Mouse (Mus musculus): ENCODE results near the gene Fam149b. TPM values are rescaled to one million over a fixed set of nuclear protein-coding genes. Genes with fewer than 3 reads are reported as not detected.
"Not testable (repeated sequence)": the region's sequence is repeated elsewhere in the genome, so short reads cannot be mapped to it uniquely, and the experiment has no call there.

Fam149b gene
- total RNA-seq (2021) = 10 to 100 TPM; 17.3 to 22.6 TPM
- long read RNA-seq, experiment 1, full-length matches to known transcripts = 8 of 41 reads
- long read RNA-seq, experiment 1, partial matches to known transcripts = 8 of 41 reads
- long read RNA-seq, experiment 1, other reads (novel, unspliced or antisense) = 25 of 41 reads
- long read RNA-seq, experiment 2, full-length matches to known transcripts = 7 of 33 reads
- long read RNA-seq, experiment 2, partial matches to known transcripts = 9 of 33 reads
- long read RNA-seq, experiment 2, other reads (novel, unspliced or antisense) = 17 of 33 reads

- peak; percentile 85 for DNase-seq
Observed at GRCm38 (mm10) chr14:20347991-20348541, at the start of gene Fam149b, which contains the start of gene Ecd. Fam149b (plus strand) TSS chr14:20348162. Ecd (minus strand) TSS chr14:20348121.

- DNase-seq = not testable (repeated sequence)
Observed at GRCm38 (mm10) chr14:20305085-20305484, 42.9 kb upstream of the Fam149b start.

GRCm38 (mm10) chr14:20315137-20315536 lies 32.8 kb upstream of the Fam149b start:
- no peak for DNase-seq

- DNase-seq = peak; percentile 45
Observed at GRCm38 (mm10) chr14:20319420-20319819, 28.5 kb upstream of the Fam149b start.

GRCm38 (mm10) chr14:20324196-20324595 lies 23.8 kb upstream of the Fam149b start:
- DNase-seq = no peak

GRCm38 (mm10) chr14:20328474-20328873 lies 19.5 kb upstream of the Fam149b start:
- DNase-seq = no peak

GRCm38 (mm10) chr14:20331316-20331715 lies 16.6 kb upstream of the Fam149b start:
- DNase-seq = no peak

- DNase-seq = no peak
Observed at GRCm38 (mm10) chr14:20339415-20339814, 8.5 kb upstream of the Fam149b start.

GRCm38 (mm10) chr14:20340149-20340548 lies 7.8 kb upstream of the Fam149b start:
- DNase-seq = no peak

GRCm38 (mm10) chr14:20340866-20341265 lies 7.1 kb upstream of the Fam149b start:
- DNase-seq = no peak

- no peak for DNase-seq
Observed at GRCm38 (mm10) chr14:20345885-20346284, 2.1 kb upstream of the Fam149b start.

GRCm38 (mm10) chr14:20347441-20347990 lies 446 bp upstream of the Fam149b start:
- no peak for DNase-seq

GRCm38 (mm10) chr14:20363230-20363629 lies 15.3 kb downstream of the Fam149b start:
- DNase-seq = no peak

- no peak for DNase-seq
Observed at GRCm38 (mm10) chr14:20368271-20368670, 20.3 kb downstream of the Fam149b start.

GRCm38 (mm10) chr14:20370798-20371197 lies 22.8 kb downstream of the Fam149b start:
- no peak for DNase-seq

GRCm38 (mm10) chr14:20371854-20372253 lies 23.9 kb downstream of the Fam149b start:
- no peak for DNase-seq

- no peak for DNase-seq
Observed at GRCm38 (mm10) chr14:20377112-20377521, 29.2 kb downstream of the Fam149b start.

- DNase-seq = peak; percentile 24
Observed at GRCm38 (mm10) chr14:20378313-20379061, 30.5 kb downstream of the Fam149b start.

- no peak for DNase-seq
Observed at GRCm38 (mm10) chr14:20379087-20379640, 31.2 kb downstream of the Fam149b start.

- DNase-seq = no peak
Observed at GRCm38 (mm10) chr14:20379753-20380430, 31.9 kb downstream of the Fam149b start.

- peak; percentile 98 for DNase-seq
Observed at GRCm38 (mm10) chr14:20388441-20389129, 40.6 kb downstream of the Fam149b start, which contains the start of gene Dnajc9. Dnajc9 (minus strand) TSS chr14:20388910.

All from gastrocnemius, postnatal 10 days (tissue).